Mouse (Mus musculus) liver, embryonic 14.5 days (tissue): ENCODE measurements around the gene 2010300C02Rik.

Experiments
- CTCF ChIP-seq: IDR thresholded peaks from 2 replicates; pipeline ENCODE4 v1.5.1; 2016; ENCODE audit warnings: antibody characterized with exemption, low read depth, control low read depth
- EP300 ChIP-seq: IDR thresholded peaks from 2 replicates; pipeline ENCODE4 v1.6.1; 2016; ENCODE audit warnings: antibody characterized with exemption, low read depth

GRCm38 (mm10) chr1:37624185-37624584 lies 95.7 kb downstream of the 2010300C02Rik start:
- 0 out of 2 replicates have a peak, but pooled peaks have one; percentile 14 for TF ChIP-seq CTCF
- no peak for TF ChIP-seq EP300
